Mouse (Mus musculus) embryonic facial prominence, embryonic 14.5 days (tissue): ENCODE measurements around the gene Ip6k3. TPM values are rescaled to one million over a fixed set of nuclear protein-coding genes. Genes with fewer than 3 reads are reported as not detected.
A peak's percentile ranks its signal among the peaks of the same experiment; 100 is the strongest.

Experiments
- ATAC-seq: fragments of 200-750 bp; cut with Nextera tagmentation; 2 replicates; pipeline ENCODE4 v1.8.0; 2017; ENCODE audit warnings: low read depth, moderate number of reproducible peaks, moderate TSS enrichment
- DNase-seq: peaks from one replicate; pipeline ENCODE4 v3.0.0-alpha.2; 2015; ENCODE audit warnings: low spot score
- H3K27ac ChIP-seq: fragments of 300-500 bp; sonication (generic); replicated peaks from 2 replicates; pipeline ENCODE4 v1.5.1; 2014; ENCODE audit warnings: low read depth, mild to moderate bottlenecking, low read length, moderate library complexity
- H3K27me3 ChIP-seq: fragments of 300-500 bp; sonication (generic); replicated peaks from 2 replicates; pipeline ENCODE4 v1.6.1; 2014; ENCODE audit warnings: low read length; ENCODE audit not compliant: control insufficient read depth, insufficient read depth
- H3K36me3 ChIP-seq: fragments of 300-500 bp; sonication (generic); 2 replicates; pipeline ENCODE4 v1.6.1; 2014; ENCODE audit warnings: low read length, mixed read lengths; ENCODE audit not compliant: control insufficient read depth, insufficient read depth
- H3K4me1 ChIP-seq: fragments of 300-500 bp; sonication (generic); 2 replicates; pipeline ENCODE4 v1.6.1; 2014; ENCODE audit warnings: antibody characterized with exemption, low read length; ENCODE audit not compliant: control insufficient read depth, insufficient read depth
- H3K4me2 ChIP-seq: fragments of 300-500 bp; sonication (generic); 2 replicates; pipeline ENCODE4 v1.6.1; 2014; ENCODE audit warnings: low read depth, mild to moderate bottlenecking, low read length, moderate library complexity, mixed read lengths
- H3K4me3 ChIP-seq: fragments of 300-500 bp; sonication (generic); 2 replicates; pipeline ENCODE4 v1.5.1; 2014; ENCODE audit warnings: low read depth, mild to moderate bottlenecking, low read length
- H3K9ac ChIP-seq: fragments of 300-500 bp; sonication (generic); 2 replicates; pipeline ENCODE4 v1.6.1; 2014; ENCODE audit warnings: low read depth, mild to moderate bottlenecking, low read length, moderate library complexity, mixed read lengths
- H3K9me3 ChIP-seq: fragments of 300-500 bp; sonication (generic); 2 replicates; pipeline ENCODE4 v1.6.1; 2016; ENCODE audit warnings: low read length; ENCODE audit not compliant: control insufficient read depth
- WGBS: fragments of 180-500 bp; shearing (Covaris S2); extraction: QIAGEN DNeasy Blood & Tissue Kit; methylation state at CpG from one replicate; pipeline ENCODE4 v1.1.7; 2014; 5-methylcytosine and 5-hydroxymethylcytosine counted together
- polyA plus RNA-seq: library from polyadenylated mRNA; unstranded; fragments of >200 nt; fragmentation: Nextera tagmentation; extraction: Ambion mirVana; gene quantifications from 2 replicates; pipeline ENCODE4 v1.2.1, GENCODE M21; 2014

Gene Ip6k3
- polyA plus RNA-seq, 1 experiment from 2014 or later = 1.1 TPM

- Histone ChIP-seq H3K4me2 (no peak overlapping the region), H3K4me3 (no peak overlapping the region), H3K9ac (no peak overlapping the region), H3K9me3 (no peaks in the 10 kb centered on the region), H3K27ac (no peak overlapping the region), H3K36me3 (no peaks in the 10 kb centered on the region), H3K27me3 (no peaks in the 10 kb centered on the region), H3K4me1 (peaks cover 14% of the 10 kb centered on the region)
- ATAC-seq (no peak), DNase-seq (no peak)
- WGBS = 93% methylated on average over 9 of the region's 9 CpGs
These were observed 10.4 kb upstream of the Ip6k3 start for GRCm38 (mm10) chr17:27178019-27178418.

DNA sequence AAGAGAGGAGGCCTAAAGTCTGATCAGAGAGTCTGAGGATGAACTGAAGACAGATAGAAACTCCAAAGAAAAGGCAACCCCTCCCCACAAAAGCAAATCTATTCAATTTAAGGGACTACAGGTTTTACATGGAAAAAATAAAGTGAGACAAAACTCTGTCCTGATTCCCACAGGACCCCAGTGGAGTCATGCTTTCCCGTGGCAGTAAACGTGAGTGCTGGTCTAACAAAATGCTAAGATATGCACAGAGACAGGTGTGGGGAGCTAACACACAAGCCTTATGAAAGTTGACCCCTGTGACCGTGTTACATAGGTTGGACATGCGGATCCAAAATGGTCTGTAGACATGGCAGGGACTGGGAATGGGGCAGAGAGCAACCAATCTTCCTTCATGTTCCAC lies 9.2 kb upstream of the Ip6k3 start:
- 85% methylated on average over 4 of the region's 4 CpGs for WGBS
- Histone ChIP-seq H3K4me2 (no peak overlapping the region), H3K9me3 (no peaks in the 10 kb centered on the region), H3K36me3 (no peaks in the 10 kb centered on the region), H3K27ac (no peak overlapping the region), H3K4me1 (peaks cover 14% of the 10 kb centered on the region), H3K4me3 (no peak overlapping the region), H3K9ac (no peak overlapping the region), H3K27me3 (no peaks in the 10 kb centered on the region)
- no peak for ATAC-seq
- no peak for DNase-seq

- Histone ChIP-seq H3K4me1 (peaks cover 14% of the 10 kb centered on the region), H3K4me3 (no peak overlapping the region), H3K4me2 (no peak overlapping the region), H3K27me3 (no peaks in the 10 kb centered on the region), H3K9me3 (no peaks in the 10 kb centered on the region), H3K27ac (no peak overlapping the region), H3K9ac (no peak overlapping the region), H3K36me3 (no peaks in the 10 kb centered on the region)
- no peak for ATAC-seq
- DNase-seq = no peak
- 77% methylated on average over 3 of the region's 3 CpGs for WGBS
These were observed 8.7 kb upstream of the Ip6k3 start for GRCm38 (mm10) chr17:27176287-27176686.

GRCm38 (mm10) chr17:27175196-27175874 lies 7.7 kb upstream of the Ip6k3 start:
- no peak overlapping the region for H3K4me3 ChIP-seq
- peak; percentile 58 for DNase-seq
- peak; percentile 67 for ATAC-seq
- H3K27me3 ChIP-seq = no peaks in the 10 kb centered on the region
- H3K4me1 ChIP-seq = peaks cover 14% of the 10 kb centered on the region
- no peak overlapping the region for H3K27ac ChIP-seq
- H3K4me2 ChIP-seq = peak overlapping the region; percentile 5; the same call in 1 of the 2 replicates
- H3K36me3 ChIP-seq = no peaks in the 10 kb centered on the region
- no peaks in the 10 kb centered on the region for H3K9me3 ChIP-seq
- no peak overlapping the region for H3K9ac ChIP-seq
- WGBS = 31% methylated on average over 13 of the region's 14 CpGs

DNA sequence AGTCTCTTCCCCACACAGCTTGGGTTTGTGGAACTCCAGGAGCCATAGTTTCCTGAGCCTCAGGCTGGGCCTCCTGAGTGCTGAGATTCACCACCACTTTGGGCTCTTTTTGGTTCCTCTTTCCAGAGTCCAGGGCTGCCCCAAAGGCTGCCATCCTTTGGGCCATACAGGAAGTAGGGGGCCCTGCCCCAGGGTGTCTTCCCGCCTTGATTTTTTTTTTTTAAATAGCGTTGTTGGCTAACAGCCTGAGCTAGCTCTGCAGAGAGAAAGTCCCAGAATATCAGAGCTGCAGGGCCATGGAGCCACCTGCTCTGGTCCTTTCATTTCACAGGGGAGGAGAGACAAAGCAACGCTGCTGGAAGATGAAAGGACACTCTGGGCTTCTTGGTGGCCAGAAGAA lies 6.1 kb upstream of the Ip6k3 start:
- Histone ChIP-seq H3K36me3 (no peaks in the 10 kb centered on the region), H3K4me1 (peaks cover 17% of the 10 kb centered on the region), H3K9ac (no peak overlapping the region), H3K27me3 (no peaks in the 10 kb centered on the region), H3K9me3 (no peaks in the 10 kb centered on the region), H3K4me3 (no peak overlapping the region), H3K27ac (no peak overlapping the region), H3K4me2 (no peak overlapping the region)
- no peak for ATAC-seq
- WGBS = 69% methylated on average over 3 of the region's 3 CpGs
- DNase-seq = no peak

DNA sequence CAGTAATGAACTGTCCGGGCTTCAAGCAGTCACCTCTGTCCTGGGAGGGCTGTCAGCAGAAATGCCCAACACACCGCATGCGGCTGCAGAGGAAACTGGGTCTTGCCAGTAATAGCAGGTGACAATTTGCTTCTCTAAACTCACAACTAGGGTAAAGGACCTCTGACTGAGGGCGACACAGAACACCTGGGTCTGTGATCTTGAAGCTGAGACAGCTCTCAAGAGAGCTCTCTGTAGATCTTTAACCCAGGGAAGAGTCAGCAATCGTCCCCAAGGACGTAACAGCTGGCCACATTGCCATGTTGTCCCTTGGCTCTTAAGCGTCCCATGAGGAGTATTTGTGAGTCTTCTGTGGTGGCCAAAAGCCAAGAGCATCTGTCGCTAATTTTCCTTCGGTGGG lies 4.9 kb upstream of the Ip6k3 start:
- Histone ChIP-seq H3K27ac (no peak overlapping the region), H3K9me3 (no peaks in the 10 kb centered on the region), H3K36me3 (no peaks in the 10 kb centered on the region), H3K4me2 (no peak overlapping the region), H3K27me3 (no peaks in the 10 kb centered on the region), H3K9ac (no peak overlapping the region), H3K4me1 (peaks cover 17% of the 10 kb centered on the region), H3K4me3 (no peak overlapping the region)
- 78% methylated on average over 9 of the region's 9 CpGs for WGBS
- DNase-seq (no peak), ATAC-seq (no peak)

DNA sequence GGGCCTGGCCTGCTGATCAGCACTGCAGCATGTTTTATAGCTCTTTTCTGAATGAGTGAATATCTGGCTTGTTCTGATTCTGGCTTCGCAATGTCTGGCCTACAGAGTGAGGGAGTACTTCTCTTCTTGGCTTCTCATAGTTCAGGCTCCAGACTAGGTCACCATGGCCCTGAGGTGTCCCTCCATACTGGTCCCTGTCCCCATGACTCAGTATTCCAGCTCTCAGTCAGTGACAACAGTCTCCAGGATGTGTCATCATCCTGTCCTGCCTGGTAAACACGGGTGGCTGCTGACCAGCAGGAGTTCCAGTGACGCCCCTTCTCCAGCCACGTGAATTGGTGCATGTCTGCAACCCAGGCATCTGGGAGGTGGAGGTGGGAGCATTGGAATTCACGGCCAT lies 3.5 kb upstream of the Ip6k3 start:
- no peaks in the 10 kb centered on the region for H3K36me3 ChIP-seq
- DNase-seq (no peak), ATAC-seq (no peak)
- WGBS = 75% methylated on average over 5 of the region's 5 CpGs
- no peak overlapping the region for H3K27ac ChIP-seq
- H3K4me1 ChIP-seq = peaks cover 17% of the 10 kb centered on the region
- no peak overlapping the region for H3K4me2 ChIP-seq
- H3K27me3 ChIP-seq = no peaks in the 10 kb centered on the region
- no peak overlapping the region for H3K9ac ChIP-seq
- no peak overlapping the region for H3K4me3 ChIP-seq
- H3K9me3 ChIP-seq = no peaks in the 10 kb centered on the region

DNA sequence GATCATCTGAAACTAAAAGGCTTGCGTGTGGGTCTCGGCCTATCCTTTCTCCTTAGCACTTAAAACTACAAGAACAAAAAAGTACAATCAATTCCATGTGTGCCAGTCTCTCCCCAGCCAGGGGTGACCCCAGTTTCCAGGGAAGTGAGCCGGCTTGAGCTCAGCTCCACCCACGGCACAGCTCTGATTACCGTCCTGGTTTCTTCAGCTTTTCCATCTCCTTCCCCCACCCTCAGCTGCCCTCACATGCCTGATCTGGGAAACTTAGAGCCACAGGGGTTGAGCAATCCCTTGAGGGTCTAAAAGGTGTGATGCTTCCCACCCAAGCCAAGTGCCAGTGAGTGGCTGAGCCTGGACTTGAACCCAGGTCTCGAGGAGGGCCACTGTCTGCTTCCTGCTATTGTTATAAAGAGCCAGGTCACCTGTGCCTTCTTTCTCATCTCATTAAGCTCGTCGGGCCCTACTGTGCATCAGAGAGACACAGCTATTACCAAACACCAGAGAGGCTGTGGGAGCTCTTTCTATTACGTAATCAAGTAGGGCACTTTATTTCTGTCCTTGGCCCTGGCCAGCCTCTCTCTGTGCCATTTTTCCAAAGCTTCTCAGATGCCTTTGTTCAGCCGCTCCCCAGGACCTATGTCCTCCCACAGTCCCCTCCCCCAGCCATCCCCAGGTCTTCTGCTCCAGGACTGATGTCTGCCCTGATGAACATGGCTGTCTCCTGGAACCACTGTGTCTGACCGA lies 2.5 kb upstream of the Ip6k3 start:
- no peak overlapping the region for H3K4me3 ChIP-seq
- H3K27me3 ChIP-seq = no peaks in the 10 kb centered on the region
- H3K4me2 ChIP-seq = no peak overlapping the region; the same call in 1 of the 2 replicates
- no peak overlapping the region for H3K9ac ChIP-seq
- 42% methylated on average over 11 of the region's 11 CpGs for WGBS
- H3K36me3 ChIP-seq = no peaks in the 10 kb centered on the region
- peak overlapping the region; percentile 50 for H3K27ac ChIP-seq
- H3K4me1 ChIP-seq = peaks cover 8% of the 10 kb centered on the region
- DNase-seq (peak; percentile 74), ATAC-seq (peak; percentile 69)
- no peaks in the 10 kb centered on the region for H3K9me3 ChIP-seq

- H3K4me1 ChIP-seq = peaks cover 8% of the 10 kb centered on the region
- no peak overlapping the region for H3K4me3 ChIP-seq
- H3K27me3 ChIP-seq = no peaks in the 10 kb centered on the region
- no peak overlapping the region for H3K9ac ChIP-seq
- no peaks in the 10 kb centered on the region for H3K36me3 ChIP-seq
- no peak for DNase-seq
- 96% methylated on average over 4 of the region's 4 CpGs for WGBS
- ATAC-seq = no peak
- no peak overlapping the region for H3K4me2 ChIP-seq
- H3K27ac ChIP-seq = no peak overlapping the region
- no peaks in the 10 kb centered on the region for H3K9me3 ChIP-seq
These were observed 974 bp upstream of the Ip6k3 start for GRCm38 (mm10) chr17:27168569-27168968.
